Mouse (Mus musculus) stomach, postnatal 0 days (tissue): ENCODE results near the gene Nacc1. TPM values are rescaled to one million over a fixed set of nuclear protein-coding genes. Genes with fewer than 3 reads are reported as not detected.

Experiments used
- ATAC-seq: fragments of 200-750 bp; cut with Nextera tagmentation; 2 replicates; pipeline ENCODE4 v1.8.0; 2017; ENCODE audit not compliant: low FRiP score, low TSS enrichment
- DNase-seq: peaks from one replicate; pipeline ENCODE4 v3.0.0-alpha.2; 2016; ENCODE audit warnings: low spot score
- H3K27ac ChIP-seq: fragments of 300-500 bp; sonication (generic); replicated peaks from 2 replicates; pipeline ENCODE4 v1.5.1; 2014; ENCODE audit warnings: mild to moderate bottlenecking, control low read depth
- H3K27me3 ChIP-seq: fragments of 300-500 bp; sonication (generic); 2 replicates; pipeline ENCODE4 v1.6.1; 2014; ENCODE audit warnings: low read length; ENCODE audit not compliant: control insufficient read depth, insufficient read depth
- H3K36me3 ChIP-seq: fragments of 300-500 bp; sonication (generic); 2 replicates; pipeline ENCODE4 v1.6.1; 2014; ENCODE audit warnings: low read length, mixed read lengths; ENCODE audit not compliant: control insufficient read depth, insufficient read depth
- H3K4me1 ChIP-seq: fragments of 300-500 bp; sonication (generic); replicated peaks from 2 replicates; pipeline ENCODE4 v1.6.1; 2014; ENCODE audit warnings: antibody characterized with exemption; ENCODE audit not compliant: control insufficient read depth, insufficient read depth
- H3K4me2 ChIP-seq: fragments of 300-500 bp; sonication (generic); replicated peaks from 2 replicates; pipeline ENCODE4 v1.6.1; 2014; ENCODE audit warnings: low read depth, mild to moderate bottlenecking, control low read depth, moderate library complexity
- H3K4me3 ChIP-seq: fragments of 300-500 bp; sonication (generic); 2 replicates; pipeline ENCODE4 v1.5.1; 2014; ENCODE audit warnings: low read depth, low read length, control low read depth
- H3K9ac ChIP-seq: fragments of 300-500 bp; sonication (generic); 2 replicates; pipeline ENCODE4 v1.6.1; 2014; ENCODE audit warnings: mild to moderate bottlenecking, low read length, control low read depth, mixed read lengths
- H3K9me3 ChIP-seq: fragments of 300-500 bp; sonication (generic); 2 replicates; pipeline ENCODE4 v1.6.1; 2016; ENCODE audit warnings: low read length; ENCODE audit not compliant: control insufficient read depth
- CTCF ChIP-seq: IDR thresholded peaks from 2 replicates; pipeline ENCODE4 v1.5.1; 2016; ENCODE audit warnings: antibody characterized with exemption, low read depth, mild to moderate bottlenecking, moderate library complexity
- EP300 ChIP-seq: optimal IDR thresholded peaks from 2 replicates; pipeline ENCODE3; 2016; ENCODE audit warnings: antibody characterized with exemption
- whole genome bisulfite sequencing: fragments of 180-500 bp; shearing (Covaris S2); extraction: QIAGEN DNeasy Blood & Tissue Kit; methylation state at CpG from one replicate; pipeline ENCODE4 v1.1.7; 2014; 5-methylcytosine and 5-hydroxymethylcytosine counted together
- polyA plus RNA-seq: library from polyadenylated mRNA; unstranded; fragments of >200 nt; fragmentation: Nextera tagmentation; extraction: Ambion mirVana; gene quantifications from 2 replicates; pipeline ENCODE4 v1.2.1, GENCODE M21; 2015

The Nacc1 gene
- polyA plus RNA-seq, 1 experiment from 2014 or later: 6.8 TPM

DNA sequence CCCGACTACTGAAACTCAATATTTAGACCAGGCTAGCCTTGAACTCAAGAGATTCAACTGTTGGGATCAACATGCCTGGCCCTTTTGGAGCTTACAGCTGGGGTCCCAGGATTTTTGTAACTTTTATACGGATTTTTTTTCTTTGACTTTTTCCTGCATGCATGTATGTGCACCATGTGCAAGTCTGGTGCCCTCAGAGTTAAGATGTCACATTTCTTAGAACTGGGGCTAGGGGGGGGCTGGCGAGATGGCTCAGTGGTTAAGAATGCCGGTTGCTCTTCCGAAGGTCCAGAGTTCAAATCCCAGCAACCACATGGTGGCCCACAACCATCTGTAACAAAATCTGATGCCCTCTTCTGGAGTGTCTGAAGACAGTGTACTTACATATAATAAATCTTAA, 12.9 kb upstream of the Nacc1 start:
- no peaks in the 10 kb centered on the region for H3K27me3 ChIP-seq
- TF ChIP-seq EP300 (no peak), CTCF (no peak)
- H3K4me2 ChIP-seq: no peak overlapping the region
- 72% methylated on average over 5 of the region's 5 CpGs for WGBS
- H3K36me3 ChIP-seq: peaks cover 2% of the 10 kb centered on the region; the same call in 1 of the 2 replicates
- H3K9me3 ChIP-seq: no peaks in the 10 kb centered on the region
- ATAC-seq (no peak), DNase-seq (no peak)
- H3K4me1 ChIP-seq: peaks cover 2% of the 10 kb centered on the region; the same call in 1 of the 2 replicates
- H3K9ac ChIP-seq: no peak overlapping the region
- H3K4me3 ChIP-seq: no peak overlapping the region
- peak overlapping the region; percentile 70 for H3K27ac ChIP-seq

DNA sequence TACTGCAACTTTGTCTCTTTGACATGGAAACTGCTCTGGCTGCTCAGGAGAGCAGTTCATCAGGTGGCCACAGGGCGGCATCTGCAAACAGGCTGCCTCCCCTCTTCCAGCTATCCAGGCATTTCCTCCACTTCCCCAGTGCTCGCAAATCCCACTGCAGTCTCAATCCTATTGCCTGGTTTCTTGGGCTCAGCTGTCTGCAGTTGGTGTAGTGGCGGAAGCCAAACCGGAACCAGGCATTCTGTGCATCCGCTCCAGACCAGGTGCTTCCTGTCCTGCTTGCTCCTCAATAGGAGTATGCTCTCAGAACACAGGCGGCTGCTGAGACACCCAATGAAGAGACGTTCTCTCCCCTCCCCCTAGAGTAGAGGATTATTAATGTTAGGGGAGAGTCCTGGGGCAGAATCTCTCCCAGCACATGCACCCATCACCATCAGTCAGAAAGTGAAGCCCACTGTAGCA, 12.2 kb upstream of the Nacc1 start:
- 50% methylated on average over 7 of the region's 7 CpGs for WGBS
- peak; percentile 14; the same call in 1 of the 2 replicates for ATAC-seq
- H3K4me1 ChIP-seq: peaks cover 1% of the 10 kb centered on the region; the same call in 1 of the 2 replicates
- H3K9ac ChIP-seq: no peak overlapping the region
- no peaks in the 10 kb centered on the region for H3K27me3 ChIP-seq
- H3K9me3 ChIP-seq: no peaks in the 10 kb centered on the region
- H3K4me3 ChIP-seq: no peak overlapping the region
- TF ChIP-seq CTCF (peak; percentile 80), EP300 (peak; percentile 62)
- H3K4me2 ChIP-seq: no peak overlapping the region
- H3K36me3 ChIP-seq: peaks cover 5% of the 10 kb centered on the region; the same call in 1 of the 2 replicates
- peak; percentile 79 for DNase-seq
- peak overlapping the region; percentile 79 for H3K27ac ChIP-seq

DNA sequence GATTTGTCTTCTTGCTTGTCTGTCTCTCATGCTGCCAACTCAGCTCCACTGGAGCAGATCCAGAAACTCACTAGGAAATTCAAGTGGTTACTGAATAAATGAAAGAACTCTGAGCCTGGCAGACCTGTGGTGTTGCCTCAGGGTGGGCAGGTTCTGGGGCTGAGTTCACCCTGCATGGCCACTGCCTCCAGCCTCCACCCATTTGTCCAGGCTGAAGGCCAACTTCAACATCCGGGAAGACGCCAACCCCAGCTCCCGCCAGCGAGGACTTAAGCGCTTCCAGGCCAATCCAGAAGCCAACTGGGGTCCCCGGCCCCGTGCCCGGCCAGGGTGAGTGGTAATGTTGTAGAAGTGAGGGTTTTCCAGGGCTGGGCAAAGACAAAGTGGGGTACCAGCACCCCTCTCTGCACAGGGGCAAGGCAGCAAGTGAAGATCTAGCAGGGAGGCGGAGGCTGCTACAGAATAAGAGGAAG, 11.3 kb upstream of the Nacc1 start:
- 69% methylated on average over 9 of the region's 9 CpGs for WGBS
- H3K4me2 ChIP-seq: peak overlapping the region; percentile 2; the same call in 1 of the 2 replicates
- no peak for TF ChIP-seq EP300
- TF ChIP-seq CTCF: no peak
- no peaks in the 10 kb centered on the region for H3K27me3 ChIP-seq
- no peaks in the 10 kb centered on the region for H3K9me3 ChIP-seq
- H3K4me1 ChIP-seq: no peaks in the 10 kb centered on the region
- ATAC-seq: peak; percentile 76
- peak overlapping the region; percentile 79 for H3K27ac ChIP-seq
- H3K36me3 ChIP-seq: peaks cover 5% of the 10 kb centered on the region; the same call in 1 of the 2 replicates
- peak; percentile 83 for DNase-seq
- 0 out of 2 replicates have a peak overlapping the region, but pooled peaks have one; percentile 12 for H3K4me3 ChIP-seq
- 0 out of 2 replicates have a peak overlapping the region, but pooled peaks have one; percentile 38 for H3K9ac ChIP-seq

DNA sequence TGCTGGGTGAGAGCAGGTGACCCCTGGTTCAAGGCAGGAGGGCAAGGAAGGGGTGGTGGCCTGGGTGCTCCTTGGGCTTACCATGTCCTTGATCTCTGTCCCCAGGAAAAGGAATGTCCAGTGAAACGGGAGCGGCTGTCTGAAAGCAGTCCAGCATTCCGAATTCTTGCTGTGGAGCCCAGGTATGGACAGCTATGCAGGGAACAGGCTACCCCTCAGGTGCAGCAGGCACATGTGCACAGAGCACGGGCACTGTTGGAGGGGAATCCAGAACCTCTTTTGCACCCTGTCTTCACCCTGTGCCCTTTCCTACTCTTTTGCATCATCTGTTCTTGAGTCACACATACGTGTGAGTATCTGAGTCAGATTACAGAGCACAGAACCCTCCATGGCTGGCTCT, 10.6 kb upstream of the Nacc1 start:
- H3K9me3 ChIP-seq: no peaks in the 10 kb centered on the region
- H3K36me3 ChIP-seq: peaks cover 3% of the 10 kb centered on the region; the same call in 1 of the 2 replicates
- no peaks in the 10 kb centered on the region for H3K4me1 ChIP-seq
- peak overlapping the region; percentile 79; the same call in 1 of the 2 replicates for H3K27ac ChIP-seq
- 83% methylated on average over 5 of the region's 5 CpGs for WGBS
- no peak for TF ChIP-seq CTCF
- DNase-seq: no peak
- no peak overlapping the region for H3K4me3 ChIP-seq
- no peak overlapping the region for H3K4me2 ChIP-seq
- ATAC-seq: peak; percentile 11; the same call in 1 of the 2 replicates
- no peak overlapping the region for H3K9ac ChIP-seq
- H3K27me3 ChIP-seq: no peaks in the 10 kb centered on the region

DNA sequence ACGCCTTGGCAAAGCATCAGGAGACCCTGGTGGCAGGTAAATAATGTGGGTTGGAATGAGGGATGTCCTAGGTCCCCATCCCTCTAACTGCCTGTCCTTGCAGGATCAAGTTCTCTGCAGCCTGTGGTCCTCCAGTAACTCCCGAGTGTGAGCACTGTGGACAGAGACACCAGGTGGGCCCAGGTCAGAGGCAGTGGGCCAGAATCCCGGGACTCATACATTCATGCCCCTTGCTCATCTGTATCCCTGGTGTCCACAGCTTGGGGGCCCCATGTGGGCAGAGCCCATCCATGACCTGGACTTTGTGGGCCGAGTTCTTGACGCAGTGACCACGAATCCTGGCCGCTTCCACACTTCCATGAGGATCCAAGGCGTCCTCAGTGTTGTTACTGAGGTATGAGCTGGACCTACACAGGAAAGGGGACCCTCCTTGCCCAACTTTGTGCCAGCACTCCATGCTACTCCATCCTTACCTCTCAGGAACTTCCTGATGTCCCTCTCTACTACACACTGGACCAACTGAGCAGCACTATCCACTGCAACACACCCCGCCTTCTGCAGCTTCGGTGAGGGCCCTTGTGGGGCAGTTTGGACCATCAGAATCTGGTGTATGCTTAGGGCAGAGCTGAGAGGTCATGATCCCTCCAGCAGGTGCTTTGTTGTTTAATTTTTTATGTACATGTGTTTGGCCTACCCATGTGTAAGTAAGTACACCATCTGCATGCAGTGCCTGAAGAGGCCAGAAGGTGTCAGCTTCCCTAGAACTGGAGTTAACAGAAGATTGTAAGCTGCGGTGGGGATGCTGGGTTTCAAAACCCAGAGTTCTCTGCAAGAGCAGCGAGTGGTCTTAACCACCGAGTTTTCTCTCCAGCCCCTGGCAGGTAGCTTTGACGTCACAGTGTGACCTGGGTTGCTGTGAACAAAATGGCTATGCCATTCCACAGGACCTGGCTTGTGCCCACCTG, 9.8 kb upstream of the Nacc1 start:
- H3K27me3 ChIP-seq: no peaks in the 10 kb centered on the region
- H3K9ac ChIP-seq: no peak overlapping the region
- peak overlapping the region; percentile 79; the same call in 1 of the 2 replicates for H3K27ac ChIP-seq
- ATAC-seq (no peak), DNase-seq (peak; percentile 64)
- H3K4me1 ChIP-seq: no peaks in the 10 kb centered on the region
- no peaks in the 10 kb centered on the region for H3K9me3 ChIP-seq
- no peak overlapping the region for H3K4me3 ChIP-seq
- no peak overlapping the region for H3K4me2 ChIP-seq
- 85% methylated on average over 14 of the region's 14 CpGs for WGBS
- H3K36me3 ChIP-seq: peaks cover 6% of the 10 kb centered on the region; the same call in 1 of the 2 replicates
- peak; percentile 77 for TF ChIP-seq CTCF
- no peak for TF ChIP-seq EP300
